Mouse (Mus musculus) cerebellum, postnatal 36 days (tissue): ENCODE results near the gene Itgb5.

Source experiments
- DNase-seq, 2 experiments: peaks; one replicate each; pipeline ENCODE4 v3.0.0; 2021 to 2022; ENCODE audit warnings: mixed read lengths in 2 of 2

The Itgb5 gene

DNA sequence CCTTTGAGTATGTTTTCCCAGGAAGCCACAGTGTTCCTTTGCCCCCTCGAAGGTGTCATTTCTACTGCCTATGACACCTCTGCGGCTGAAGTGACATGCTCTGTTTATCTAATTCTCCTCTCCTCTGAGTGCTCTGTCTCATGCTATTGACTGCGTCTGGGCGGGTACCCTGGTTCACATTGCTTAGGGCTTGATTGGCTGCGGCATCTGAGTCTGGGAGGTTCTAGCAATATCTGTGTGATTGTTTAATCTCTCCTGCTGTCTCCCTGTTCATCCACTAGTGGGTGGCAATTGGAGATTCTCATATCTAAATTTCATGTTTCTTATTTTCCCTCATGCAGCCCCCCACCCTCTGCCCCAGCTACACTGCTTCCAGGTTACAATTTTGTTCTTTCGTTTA lies 49.6 kb downstream of the Itgb5 start:
- no peak for DNase-seq

- peak; percentile 61 to 64 for DNase-seq
Measured at GRCm38 (mm10) chr16:33879556-33879955, 50.1 kb downstream of the Itgb5 start.

DNA sequence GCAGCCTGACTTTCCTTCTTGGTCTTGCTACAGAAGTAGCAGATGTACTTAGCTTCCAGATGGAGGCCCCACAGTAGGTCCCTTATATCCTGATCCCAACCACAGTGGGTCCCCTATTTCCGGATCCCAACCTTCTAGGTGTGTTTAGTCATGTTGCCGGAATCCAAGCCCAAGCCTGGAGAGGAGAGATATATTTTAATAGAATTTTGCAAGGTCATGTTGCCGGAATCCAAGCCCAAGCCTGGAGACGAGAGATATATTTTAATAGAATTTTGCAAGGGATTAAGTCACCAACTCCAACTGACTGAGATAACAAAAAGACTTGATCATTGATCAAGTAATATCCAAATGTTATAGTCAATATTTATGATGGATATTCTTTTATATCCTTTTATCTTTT lies 51.3 kb downstream of the Itgb5 start:
- DNase-seq = no peak

GRCm38 (mm10) chr16:33882540-33882939 lies 53.1 kb downstream of the Itgb5 start:
- DNase-seq = no peak

DNA sequence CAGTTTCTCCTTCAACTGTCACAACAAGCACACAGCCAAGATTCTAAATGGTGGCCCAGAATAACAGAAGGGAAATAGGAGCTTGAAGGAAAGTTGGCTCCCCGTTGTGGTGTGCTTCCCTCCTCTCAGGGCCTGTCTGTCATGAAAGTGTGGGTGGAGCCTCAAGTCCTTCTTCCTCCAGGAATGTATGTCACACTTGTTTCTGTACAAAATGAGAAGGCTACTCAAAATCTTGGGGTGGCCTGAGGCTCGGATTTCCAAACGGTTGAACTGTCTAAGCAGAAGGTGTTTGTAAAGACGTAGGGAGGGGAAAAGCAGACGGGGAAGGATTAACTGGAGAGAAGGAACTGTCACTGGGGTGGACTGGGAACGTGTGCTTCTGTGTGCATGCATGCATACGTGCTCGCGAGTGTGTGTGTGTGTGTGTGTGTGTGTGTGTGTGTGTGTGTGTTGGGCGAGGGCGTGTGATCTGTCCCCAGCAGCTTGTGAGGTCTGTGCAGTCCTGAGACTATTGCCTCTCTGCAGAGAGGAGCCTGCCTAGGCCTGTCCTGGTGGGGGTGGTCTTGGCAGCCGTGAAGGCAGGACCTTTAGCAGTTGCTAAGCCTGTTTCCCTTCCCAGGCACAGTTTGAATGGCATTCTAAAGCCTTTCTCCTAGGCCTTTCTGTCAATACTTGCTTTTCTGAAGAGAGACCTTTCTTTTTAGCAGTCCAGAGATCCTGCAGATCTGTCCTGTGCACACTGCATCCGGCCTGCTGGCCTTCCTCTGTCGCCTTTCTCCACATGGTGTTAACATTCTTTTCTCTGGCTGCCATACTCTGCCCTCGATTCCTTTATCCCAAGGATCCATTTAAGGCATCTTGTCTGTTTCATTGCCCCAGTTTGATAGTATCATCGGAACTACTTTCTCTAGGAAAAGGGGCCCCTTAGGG lies 53.8 kb downstream of the Itgb5 start:
- no peak for DNase-seq

- no peak for DNase-seq
Measured at GRCm38 (mm10) chr16:33884201-33884600, 54.7 kb downstream of the Itgb5 start.

- no peak for DNase-seq
Measured at GRCm38 (mm10) chr16:33885021-33885471, 55.6 kb downstream of the Itgb5 start.

- DNase-seq = no peak
Measured at GRCm38 (mm10) chr16:33885671-33886328, 56.3 kb downstream of the Itgb5 start.

DNA sequence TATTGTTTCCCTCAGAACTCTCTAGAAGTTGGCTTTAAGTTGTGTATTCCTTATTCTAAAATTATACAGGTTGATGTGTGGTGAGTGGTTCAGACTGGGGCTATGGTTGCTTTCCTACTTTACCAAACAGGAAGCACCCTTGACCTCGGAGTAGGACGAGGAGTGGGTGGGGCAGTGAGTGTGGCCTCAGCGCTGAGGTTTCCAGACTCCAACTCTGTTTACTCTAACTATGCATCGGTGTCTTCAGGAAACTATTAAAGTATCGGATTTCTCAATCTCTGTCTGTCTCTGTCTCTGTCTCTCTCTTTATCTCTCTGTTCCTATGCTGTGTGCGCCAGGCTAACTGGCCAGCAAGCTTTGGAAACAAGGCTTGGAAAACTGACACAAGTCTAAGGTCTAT lies 57.2 kb downstream of the Itgb5 start:
- no peak for DNase-seq

DNA sequence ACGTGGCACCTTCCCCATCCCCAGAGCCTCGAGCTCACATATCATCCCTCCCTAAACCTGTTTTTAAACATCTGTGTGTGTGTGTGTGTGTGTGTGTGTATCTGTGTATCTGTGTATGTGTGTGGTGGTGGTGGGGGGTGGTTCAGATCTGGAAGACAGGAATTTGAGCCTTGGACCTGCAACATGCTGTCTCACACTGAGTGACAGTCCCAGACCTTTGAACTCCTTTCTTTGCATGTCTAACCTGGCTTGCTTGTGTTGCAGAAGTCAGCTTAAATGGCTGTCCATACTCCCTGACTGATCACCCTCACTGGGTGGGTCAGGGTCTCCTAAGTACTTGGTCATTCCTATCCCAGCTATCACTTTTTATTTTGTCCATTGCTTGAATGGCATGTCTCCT lies 58.5 kb downstream of the Itgb5 start:
- DNase-seq = no peak

GRCm38 (mm10) chr16:33889000-33889607 lies 59.6 kb downstream of the Itgb5 start:
- DNase-seq = no peak

DNA sequence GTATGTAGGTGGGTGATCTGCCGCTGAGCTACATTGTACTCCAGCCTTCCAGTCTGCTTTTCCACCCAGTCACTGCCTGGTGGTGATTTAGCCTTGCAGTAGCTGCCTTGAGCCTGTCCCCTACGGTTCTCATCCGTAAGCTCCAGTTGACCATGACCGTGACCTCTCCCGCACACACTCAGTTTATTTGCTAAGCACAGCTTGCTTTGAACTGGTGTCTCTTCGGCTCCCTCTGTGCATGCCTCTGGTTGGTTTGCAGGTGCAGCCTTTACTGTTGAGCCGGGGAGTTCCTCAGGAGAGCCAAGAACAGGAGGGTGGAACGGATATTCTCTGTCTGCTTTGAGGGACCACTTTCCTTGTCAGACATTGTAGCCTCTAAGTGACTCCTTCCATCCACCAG lies 61.6 kb downstream of the Itgb5 start:
- no peak for DNase-seq

GRCm38 (mm10) chr16:33891561-33892281 lies 62.3 kb downstream of the Itgb5 start:
- DNase-seq = peak; percentile 67 to 69

DNA sequence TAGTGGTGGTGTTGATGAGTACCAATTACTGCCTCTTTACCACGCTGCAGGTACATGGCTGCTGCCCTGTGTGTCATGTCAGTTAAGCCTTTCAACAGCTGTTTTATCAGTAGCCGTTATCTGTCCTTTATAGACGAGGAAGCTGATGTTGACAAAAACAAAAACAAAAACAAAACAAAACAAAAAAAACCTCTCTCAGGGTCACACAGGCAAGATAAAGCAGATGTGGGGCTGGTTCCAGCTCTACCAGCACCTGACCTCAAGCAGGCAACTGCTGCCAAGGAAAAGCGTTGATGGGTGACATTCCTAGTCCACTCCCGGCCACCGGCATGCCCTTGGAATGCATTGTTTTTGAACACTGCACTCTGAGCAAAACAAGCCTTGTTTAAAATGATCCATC lies 63.1 kb downstream of the Itgb5 start:
- DNase-seq = no peak

DNA sequence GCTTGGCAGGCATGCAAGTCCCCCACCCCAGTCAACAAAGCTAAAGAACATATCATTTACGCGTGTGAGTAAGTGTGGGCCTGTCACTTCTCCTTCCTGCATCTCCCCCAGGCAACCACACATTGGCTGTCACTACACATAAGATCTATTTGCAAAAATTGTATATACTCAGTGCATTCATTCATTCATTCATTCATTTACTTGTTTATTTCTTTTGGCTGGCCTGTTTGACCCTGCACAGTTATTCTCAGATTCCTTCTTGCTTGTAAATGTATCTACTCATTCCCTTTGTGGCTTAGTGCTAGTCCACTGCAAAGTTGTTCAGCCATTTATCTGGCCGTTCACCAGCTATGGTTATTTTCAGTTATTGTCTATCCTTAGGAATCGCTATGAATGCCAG lies 64.3 kb downstream of the Itgb5 start:
- DNase-seq = no peak

DNA sequence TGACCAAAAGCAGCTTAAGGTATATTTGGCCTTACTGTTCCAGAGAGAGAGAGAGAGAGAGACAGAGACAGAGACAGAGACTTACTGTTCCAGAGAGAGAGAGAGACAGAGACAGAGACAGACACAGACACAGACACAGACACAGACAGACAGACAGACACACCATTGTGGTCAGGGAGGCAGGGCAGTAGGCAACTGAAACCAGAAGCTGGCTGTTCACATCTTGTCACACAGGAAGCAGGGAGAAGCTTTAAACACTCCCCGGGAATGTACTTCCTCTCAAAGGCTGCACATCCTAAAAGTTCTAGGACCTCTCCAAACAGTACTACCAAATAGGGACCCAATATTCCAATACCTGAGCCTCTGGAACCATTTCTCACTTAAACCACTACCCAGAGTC lies 65.0 kb downstream of the Itgb5 start:
- no peak for DNase-seq

GRCm38 (mm10) chr16:33895690-33896089 lies 66.2 kb downstream of the Itgb5 start:
- no peak for DNase-seq

DNA sequence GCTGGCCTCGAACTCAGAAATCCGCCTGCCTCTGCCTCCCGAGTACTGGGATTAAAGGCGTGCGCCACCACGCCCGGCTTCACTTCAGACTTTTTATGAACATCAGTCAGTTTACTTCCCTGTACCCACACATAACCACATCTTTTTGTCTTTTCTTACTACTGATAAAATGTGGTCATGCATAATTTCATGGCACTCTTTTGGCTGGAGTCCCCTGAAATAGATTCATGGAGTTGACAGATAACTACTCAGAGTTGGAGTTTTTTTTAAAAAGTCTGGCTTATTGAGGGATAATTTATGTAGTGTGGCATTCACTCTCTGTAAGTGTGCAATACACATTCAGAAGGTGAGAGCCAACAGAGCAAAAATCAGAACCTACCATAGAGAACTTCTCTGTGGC lies 67.3 kb downstream of the Itgb5 start:
- DNase-seq = no peak

GRCm38 (mm10) chr16:33903664-33904441 lies 74.4 kb downstream of the Itgb5 start:
- DNase-seq = no peak

DNA sequence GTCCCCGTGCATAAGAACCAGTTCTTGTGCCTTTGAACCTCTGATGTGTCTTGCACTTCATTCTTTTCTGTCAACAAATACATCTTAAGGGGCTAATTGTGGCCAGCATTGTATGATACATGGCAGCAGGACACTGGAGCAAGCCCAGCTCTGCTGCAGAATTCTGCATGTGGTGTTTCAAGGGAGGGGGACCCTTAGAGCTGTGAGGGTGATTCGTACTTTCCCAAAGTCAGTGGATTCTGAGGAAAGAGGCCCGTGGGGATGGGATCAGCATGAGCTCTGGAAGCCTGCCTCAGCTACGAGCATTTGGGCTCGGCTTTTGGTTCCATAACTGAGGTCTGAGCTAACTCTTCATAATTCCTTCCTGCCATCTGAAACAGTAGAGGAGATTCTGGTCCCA lies 75.1 kb downstream of the Itgb5 start:
- DNase-seq = no peak

DNA sequence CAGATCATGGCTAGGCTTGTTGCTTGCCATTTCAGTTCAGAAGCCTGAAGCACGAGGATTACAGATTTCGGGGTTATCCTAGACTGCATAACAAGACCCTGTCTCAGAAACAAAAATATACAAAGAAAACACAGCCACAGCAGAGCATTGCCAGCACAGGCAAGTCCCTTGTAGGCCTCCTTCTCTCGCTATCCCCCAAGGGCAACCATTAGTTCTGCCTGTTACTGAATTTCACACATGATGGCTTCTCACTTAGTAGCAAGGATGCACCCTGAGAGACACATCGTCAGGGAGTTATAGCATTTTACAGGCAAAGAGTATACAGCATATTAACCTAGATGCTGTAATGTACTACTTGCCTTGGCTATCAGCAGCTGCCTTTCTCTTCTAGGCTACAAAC lies 78.8 kb downstream of the Itgb5 start:
- DNase-seq = no peak

DNA sequence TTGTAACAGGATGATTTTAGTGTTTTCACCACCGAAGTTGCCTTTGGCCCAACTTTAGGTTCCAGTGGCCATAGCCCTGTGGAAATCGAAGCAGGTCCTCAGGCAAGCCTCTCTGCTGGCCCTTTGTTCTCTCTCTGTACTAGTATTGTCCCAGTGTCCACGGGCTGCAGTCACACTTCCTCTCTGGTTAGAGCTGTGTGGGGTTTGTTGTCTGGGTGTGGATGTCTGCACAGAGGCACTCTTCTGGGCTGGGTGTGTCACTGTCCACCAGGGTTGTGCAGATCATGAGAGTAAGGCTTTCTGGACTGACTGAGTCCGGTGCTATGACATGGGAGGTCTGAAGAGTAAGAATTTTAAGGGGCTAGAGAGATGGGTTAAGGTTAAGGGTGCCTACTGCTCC lies 85.5 kb downstream of the Itgb5 start:
- no peak for DNase-seq
